Mouse (Mus musculus) midbrain, embryonic 14.5 days (tissue): ENCODE measurements around the gene Noxo1. TPM values are rescaled to one million over a fixed set of nuclear protein-coding genes. Genes with fewer than 3 reads are reported as not detected.

Experiments
- ATAC-seq: fragments of 200-750 bp; cut with Nextera tagmentation; 2 replicates; pipeline ENCODE4 v1.8.0; 2017; ENCODE audit warnings: moderate number of reproducible peaks, moderate library complexity; ENCODE audit not compliant: low FRiP score, low TSS enrichment
- DNase-seq: peaks from one replicate; pipeline ENCODE4 v3.0.0-alpha.2; 2015
- H3K27ac ChIP-seq: fragments of 300-500 bp; sonication (generic); replicated peaks from 2 replicates; pipeline ENCODE4 v1.5.1; 2014; ENCODE audit warnings: mild to moderate bottlenecking, low read depth, low read length, moderate library complexity
- H3K27me3 ChIP-seq: fragments of 300-500 bp; sonication (generic); 2 replicates; pipeline ENCODE4 v1.6.1; 2014; ENCODE audit warnings: low read length, control low read depth, mixed read lengths; ENCODE audit not compliant: control insufficient read depth, insufficient read depth
- H3K36me3 ChIP-seq: fragments of 300-500 bp; sonication (generic); 2 replicates; pipeline ENCODE4 v1.6.1; 2014; ENCODE audit warnings: low read length, control low read depth; ENCODE audit not compliant: control insufficient read depth, insufficient read depth
- H3K4me1 ChIP-seq: fragments of 300-500 bp; sonication (generic); 2 replicates; pipeline ENCODE4 v1.6.1; 2014; ENCODE audit warnings: mild to moderate bottlenecking, antibody characterized with exemption, low read length, control low read depth; ENCODE audit not compliant: control insufficient read depth, insufficient read depth
- H3K4me2 ChIP-seq: fragments of 300-500 bp; sonication (generic); 2 replicates; pipeline ENCODE4 v1.6.1; 2014; ENCODE audit warnings: mild to moderate bottlenecking, low read length, moderate library complexity
- H3K4me3 ChIP-seq: fragments of 300-500 bp; sonication (generic); replicated peaks from 2 replicates; pipeline ENCODE4 v1.5.1; 2014; ENCODE audit warnings: low read depth, low read length
- H3K9ac ChIP-seq: fragments of 300-500 bp; sonication (generic); replicated peaks from 2 replicates; pipeline ENCODE4 v1.6.1; 2014; ENCODE audit warnings: mild to moderate bottlenecking, low read length, moderate library complexity
- H3K9me3 ChIP-seq: fragments of 300-500 bp; sonication (generic); 2 replicates; pipeline ENCODE4 v1.6.1; 2016; ENCODE audit warnings: low read length, control low read depth, mixed read lengths; ENCODE audit not compliant: control insufficient read depth
- WGBS: fragments of 180-500 bp; shearing (Covaris S2); extraction: QIAGEN DNeasy Blood & Tissue Kit; methylation state at CpG from one replicate; pipeline ENCODE4 v1.1.7; 2014; 5-methylcytosine and 5-hydroxymethylcytosine counted together
- polyA plus RNA-seq: library from polyadenylated mRNA; unstranded; fragments of >200 nt; fragmentation: Nextera tagmentation; extraction: Ambion mirVana; gene quantifications from 2 replicates; pipeline ENCODE4 v1.2.1, GENCODE M21; 2014

Noxo1 gene
- polyA plus RNA-seq, 1 experiment from 2014 or later: 1.8 TPM

- 79% methylated on average over 5 of the region's 5 CpGs for WGBS
- H3K27me3 ChIP-seq: no peaks in the 10 kb centered on the region
- H3K9ac ChIP-seq: no peak overlapping the region; the same call in 1 of the 2 replicates
- no peaks in the 10 kb centered on the region for H3K36me3 ChIP-seq
- H3K27ac ChIP-seq: no peak overlapping the region
- H3K4me2 ChIP-seq: peak overlapping the region; percentile 90
- DNase-seq (no peak), ATAC-seq (no peak)
- H3K4me1 ChIP-seq: peaks cover 19% of the 10 kb centered on the region
- H3K4me3 ChIP-seq: no peak overlapping the region
- no peaks in the 10 kb centered on the region for H3K9me3 ChIP-seq
Measured at GRCm38 (mm10) chr17:24671346-24671745, 24.7 kb upstream of the Noxo1 start.

- no peak overlapping the region for H3K4me3 ChIP-seq
- peaks cover 7% of the 10 kb centered on the region for H3K36me3 ChIP-seq
- no peaks in the 10 kb centered on the region for H3K9me3 ChIP-seq
- no peaks in the 10 kb centered on the region for H3K27me3 ChIP-seq
- H3K4me1 ChIP-seq: peaks cover 19% of the 10 kb centered on the region
- no peak overlapping the region for H3K4me2 ChIP-seq
- no peak overlapping the region for H3K27ac ChIP-seq
- no peak for ATAC-seq
- 44% methylated on average over 5 of the region's 5 CpGs for WGBS
- H3K9ac ChIP-seq: no peak overlapping the region
- no peak for DNase-seq
Measured at GRCm38 (mm10) chr17:24672141-24672540, 23.9 kb upstream of the Noxo1 start.

DNA sequence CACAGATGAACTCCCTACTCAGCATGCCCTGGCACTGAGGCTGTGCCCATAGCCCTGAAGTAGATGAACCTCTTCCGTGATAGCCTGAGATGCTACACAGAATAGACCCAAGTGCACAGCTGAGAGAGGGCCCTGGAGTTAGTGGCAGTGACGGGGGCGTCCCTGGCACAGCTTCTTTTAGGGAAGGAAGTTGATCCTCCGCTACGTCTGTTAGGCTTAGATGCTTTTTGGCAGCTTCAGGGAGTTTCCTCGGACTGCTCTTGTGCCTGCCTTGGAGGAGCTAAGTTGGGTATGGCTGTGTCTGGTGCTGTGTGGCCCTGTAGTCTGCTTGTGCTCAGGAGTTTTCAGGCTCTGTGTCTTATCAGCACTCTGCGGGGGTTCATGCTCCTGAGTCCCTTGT is 21.8 kb upstream of the Noxo1 start:
- no peak overlapping the region for H3K4me3 ChIP-seq
- no peak overlapping the region for H3K27ac ChIP-seq
- no peaks in the 10 kb centered on the region for H3K9me3 ChIP-seq
- H3K27me3 ChIP-seq: no peaks in the 10 kb centered on the region
- H3K4me2 ChIP-seq: no peak overlapping the region
- H3K4me1 ChIP-seq: peaks cover 14% of the 10 kb centered on the region
- no peak overlapping the region for H3K9ac ChIP-seq
- ATAC-seq: no peak
- peaks cover 29% of the 10 kb centered on the region for H3K36me3 ChIP-seq
- 87% methylated on average over 7 of the region's 7 CpGs for WGBS
- no peak for DNase-seq

DNA sequence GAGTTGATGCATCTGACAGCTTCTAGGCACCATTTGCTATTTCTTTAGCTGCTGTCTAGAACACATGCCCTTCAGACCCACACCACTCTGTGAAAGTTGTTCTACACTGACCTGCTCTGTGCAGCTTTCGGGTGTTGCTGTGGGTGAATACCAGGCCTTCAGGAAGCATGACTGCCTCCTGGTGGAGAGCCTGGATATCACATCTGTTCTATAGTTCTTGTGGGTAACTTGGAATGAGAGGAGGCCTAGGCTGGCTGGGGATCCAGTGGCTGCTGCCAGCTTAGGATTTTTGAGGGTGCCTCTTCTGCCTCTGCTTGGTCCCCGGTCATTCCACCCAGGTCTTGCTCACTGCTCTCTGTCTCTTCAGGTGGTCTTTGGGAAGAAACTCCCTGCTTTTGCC is 19.8 kb upstream of the Noxo1 start:
- peaks cover 4% of the 10 kb centered on the region; the same call in 1 of the 2 replicates for H3K4me1 ChIP-seq
- 58% methylated on average over 2 of the region's 2 CpGs for WGBS
- no peak overlapping the region for H3K4me2 ChIP-seq
- no peaks in the 10 kb centered on the region for H3K27me3 ChIP-seq
- H3K36me3 ChIP-seq: peaks cover 48% of the 10 kb centered on the region
- no peaks in the 10 kb centered on the region for H3K9me3 ChIP-seq
- DNase-seq: peak; percentile 78
- ATAC-seq: no peak
- H3K27ac ChIP-seq: no peak overlapping the region
- no peak overlapping the region for H3K9ac ChIP-seq
- H3K4me3 ChIP-seq: no peak overlapping the region

DNA sequence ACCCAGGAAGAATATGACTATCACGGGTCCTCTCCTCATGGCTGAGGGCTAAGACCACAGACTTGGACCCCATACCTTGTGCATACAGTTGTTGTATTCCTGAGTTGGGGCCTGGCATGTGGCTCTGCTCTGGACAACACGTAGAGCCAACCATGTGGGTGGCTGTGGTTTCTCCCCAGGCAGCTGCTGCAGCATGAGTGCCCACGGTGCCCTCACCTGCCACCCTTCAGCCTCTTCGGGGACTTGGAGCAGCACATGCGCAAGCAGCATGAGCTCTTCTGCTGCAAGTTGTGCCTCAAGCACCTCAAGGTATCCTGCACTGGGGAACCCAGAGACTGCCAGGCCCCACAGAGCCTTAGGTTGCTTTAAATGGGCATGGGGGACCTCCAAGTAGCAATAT is 19.2 kb upstream of the Noxo1 start:
- Histone ChIP-seq H3K4me1 (no peaks in the 10 kb centered on the region), H3K27me3 (no peaks in the 10 kb centered on the region), H3K4me2 (no peak overlapping the region), H3K9ac (no peak overlapping the region), H3K9me3 (no peaks in the 10 kb centered on the region), H3K27ac (no peak overlapping the region), H3K4me3 (no peak overlapping the region), H3K36me3 (peaks cover 54% of the 10 kb centered on the region)
- WGBS: 95% methylated on average over 5 of the region's 5 CpGs
- DNase-seq: no peak
- no peak for ATAC-seq

DNA sequence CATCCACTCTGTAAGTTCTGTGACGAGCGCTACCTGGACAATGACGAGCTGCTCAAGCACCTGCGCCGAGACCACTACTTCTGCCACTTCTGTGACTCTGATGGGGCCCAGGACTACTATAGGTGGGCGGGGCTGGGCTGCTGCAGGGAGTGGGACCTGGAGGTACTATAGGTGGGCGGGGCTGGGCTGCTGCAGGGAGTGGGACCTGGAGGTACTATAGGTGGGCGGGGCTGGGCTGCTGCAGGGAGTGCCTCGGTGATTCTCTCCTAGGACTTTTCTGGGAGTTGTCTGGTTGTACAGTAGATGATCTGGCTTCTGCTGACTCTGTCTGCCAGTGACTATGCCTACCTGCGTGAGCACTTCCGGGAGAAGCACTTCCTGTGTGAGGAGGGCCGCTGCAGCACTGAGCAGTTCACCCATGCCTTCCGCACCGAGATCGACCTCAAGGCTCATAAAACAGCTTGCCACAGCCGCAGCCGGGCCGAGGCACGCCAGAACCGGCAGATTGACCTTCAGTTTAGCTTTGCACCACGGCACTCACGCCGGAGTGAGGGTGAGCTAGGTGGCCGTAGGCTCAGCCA is 18.4 kb upstream of the Noxo1 start:
- peaks cover 57% of the 10 kb centered on the region for H3K36me3 ChIP-seq
- ATAC-seq (no peak), DNase-seq (no peak)
- no peaks in the 10 kb centered on the region for H3K4me1 ChIP-seq
- no peaks in the 10 kb centered on the region for H3K27me3 ChIP-seq
- no peak overlapping the region for H3K4me3 ChIP-seq
- no peak overlapping the region for H3K27ac ChIP-seq
- H3K9me3 ChIP-seq: no peaks in the 10 kb centered on the region
- H3K9ac ChIP-seq: no peak overlapping the region
- 92% methylated on average over 24 of the region's 24 CpGs for WGBS
- no peak overlapping the region for H3K4me2 ChIP-seq

DNA sequence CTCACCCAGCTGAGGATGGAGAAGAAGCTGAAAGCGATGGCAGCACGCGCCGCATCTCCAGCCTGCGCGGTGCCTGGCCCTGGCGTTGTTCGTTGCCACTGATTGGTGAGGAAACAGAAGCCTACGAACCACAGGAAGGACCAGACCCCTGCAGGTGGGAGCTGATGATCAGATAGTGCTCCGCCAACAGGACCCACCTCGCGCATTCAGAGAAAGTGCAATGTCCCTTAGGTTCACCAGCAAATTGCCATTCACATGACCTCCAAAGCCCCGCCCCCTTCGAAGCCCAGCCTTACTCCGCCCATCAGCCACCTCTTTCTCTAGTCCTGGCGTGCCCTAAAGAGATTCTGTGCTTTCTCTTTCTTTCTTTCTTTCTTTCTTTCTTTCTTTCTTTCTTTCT is 9.5 kb upstream of the Noxo1 start:
- 31% methylated on average over 16 of the region's 16 CpGs for WGBS
- peaks cover 6% of the 10 kb centered on the region for H3K36me3 ChIP-seq
- no peak overlapping the region for H3K4me2 ChIP-seq
- H3K27ac ChIP-seq: no peak overlapping the region
- no peaks in the 10 kb centered on the region for H3K9me3 ChIP-seq
- H3K4me1 ChIP-seq: peaks cover 29% of the 10 kb centered on the region
- no peak overlapping the region for H3K9ac ChIP-seq
- no peak for DNase-seq
- no peak for ATAC-seq
- H3K27me3 ChIP-seq: peaks cover 24% of the 10 kb centered on the region; the same call in 1 of the 2 replicates
- no peak overlapping the region for H3K4me3 ChIP-seq

DNA sequence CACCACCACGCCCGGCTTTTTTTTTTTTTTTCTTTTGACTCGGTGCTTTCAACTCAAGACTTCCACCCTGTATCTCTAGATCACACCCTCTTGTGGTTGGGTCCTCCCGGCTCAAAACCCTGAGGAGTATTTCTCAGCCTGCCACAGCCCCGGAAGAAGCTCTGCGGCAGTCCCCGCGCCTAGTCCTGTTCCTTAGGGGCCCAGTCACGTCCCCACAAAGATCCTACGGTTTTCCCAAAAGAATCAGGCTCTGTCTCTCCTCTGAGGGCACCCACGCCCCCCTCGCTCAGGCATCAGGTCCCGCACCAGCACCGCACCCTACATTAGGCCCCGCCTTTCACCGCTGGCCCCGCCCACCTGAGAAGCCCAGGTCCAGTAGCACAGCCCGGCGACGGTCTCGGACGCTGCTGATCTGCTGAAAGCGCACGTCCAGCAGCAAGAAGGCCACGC is 8.9 kb upstream of the Noxo1 start:
- Histone ChIP-seq H3K9ac (peak overlapping the region; percentile 31; the same call in 1 of the 2 replicates), H3K4me1 (peaks cover 29% of the 10 kb centered on the region), H3K4me3 (peak overlapping the region; percentile 28), H3K9me3 (no peaks in the 10 kb centered on the region), H3K36me3 (peaks cover 2% of the 10 kb centered on the region), H3K4me2 (peak overlapping the region; percentile 75), H3K27ac (no peak overlapping the region), H3K27me3 (peaks cover 24% of the 10 kb centered on the region; the same call in 1 of the 2 replicates)
- ATAC-seq: no peak
- peak; percentile 45 for DNase-seq
- WGBS: 1% methylated on average over 25 of the region's 25 CpGs

DNA sequence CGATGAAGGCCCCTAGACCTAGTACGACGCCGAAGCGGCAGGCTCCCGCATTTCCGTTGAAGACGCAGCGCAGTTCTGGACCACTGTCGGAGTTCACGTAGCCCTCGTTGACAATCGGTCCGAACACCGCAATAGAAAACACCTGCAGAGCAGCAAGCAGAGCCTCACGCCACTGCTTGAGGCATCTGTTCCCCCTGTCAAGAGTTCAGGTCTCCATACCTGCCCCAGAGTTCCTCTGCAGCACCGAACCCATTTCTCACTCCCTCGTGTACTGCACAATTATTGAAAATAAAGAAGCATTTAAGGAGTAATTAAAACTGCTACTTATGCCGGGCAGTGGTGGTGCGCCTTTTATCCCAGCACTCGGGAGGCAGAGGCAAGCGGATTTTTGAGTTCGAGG is 8.4 kb upstream of the Noxo1 start:
- H3K4me3 ChIP-seq: peak overlapping the region; percentile 28
- peaks cover 24% of the 10 kb centered on the region; the same call in 1 of the 2 replicates for H3K27me3 ChIP-seq
- H3K4me2 ChIP-seq: peak overlapping the region; percentile 75
- peaks cover 29% of the 10 kb centered on the region for H3K4me1 ChIP-seq
- peaks cover 6% of the 10 kb centered on the region for H3K36me3 ChIP-seq
- DNase-seq (no peak), ATAC-seq (no peak)
- 20% methylated on average over 23 of the region's 23 CpGs for WGBS
- no peak overlapping the region for H3K27ac ChIP-seq
- H3K9ac ChIP-seq: peak overlapping the region; percentile 31; the same call in 1 of the 2 replicates
- no peaks in the 10 kb centered on the region for H3K9me3 ChIP-seq
